Mouse (Mus musculus) testis, adult 2 months (tissue): ENCODE results near the gene Rbms1.

Experiments used
- CTCF ChIP-seq: fragments of 200-500 bp; IDR thresholded peaks from 2 replicates; pipeline ENCODE4 v1.5.1; 2012; ENCODE audit warnings: low read depth, mild to moderate bottlenecking, inconsistent platforms, low read length, moderate library complexity; ENCODE audit not compliant: control insufficient read depth, insufficient read depth, insufficient replicate concordance
- POLR2A ChIP-seq: fragments of 200-500 bp; IDR thresholded peaks from 2 replicates; pipeline ENCODE4 v1.6.1; 2012; ENCODE audit warnings: low read depth, mild to moderate bottlenecking, inconsistent platforms, low read length, moderate library complexity; ENCODE audit not compliant: control insufficient read depth

DNA sequence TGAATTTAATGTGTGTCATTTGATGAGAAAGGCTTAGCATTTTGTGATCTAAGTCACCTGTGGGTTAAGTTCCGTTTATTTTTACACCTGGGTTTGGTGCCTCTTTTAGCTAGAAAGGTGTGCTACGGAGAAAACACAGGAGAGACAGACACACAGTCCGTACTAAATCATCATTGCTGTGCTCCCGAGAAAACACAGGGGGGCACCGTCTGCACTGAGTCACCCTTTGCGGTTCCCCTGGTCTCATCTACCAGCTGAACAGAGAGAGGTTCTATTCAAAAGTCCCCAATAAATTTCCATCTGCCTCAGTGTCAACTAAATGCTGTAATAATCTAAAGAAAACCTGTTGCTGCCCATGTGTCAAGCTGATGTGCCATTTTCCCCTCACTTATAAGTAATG is 232.1 kb downstream of the Rbms1 start:
- TF ChIP-seq CTCF (no peak), POLR2A (no peak)
